Mouse (Mus musculus) regulatory T cell (primary cell): Measurements from ENCODE around the gene Hoxc12.

Experiments used
- in situ Hi-C: fragments of 300-600 bp; cut with MboI, MseI; formaldehyde crosslinking; loops from one replicate; pipeline ENCODE4 v1.15.1; 2025; ENCODE audit warnings: high pct_unique_total_duplicates

Hoxc12 gene

GRCm38 (mm10) chr15:102937036-102937666, 594 bp downstream of the Hoxc12 start:
- in situ Hi-C loops: no loop called here

GRCm38 (mm10) chr15:102939256-102940155, 2.9 kb downstream of the Hoxc12 start:
- in situ Hi-C loops: loop anchor here (10.0 kb wide), 1 partner anchor 1845 kb away; no protein-coding TSS in a partner anchor

- in situ Hi-C loops: loop anchor here (10.0 kb wide), 1 partner anchor 1848 kb away; no protein-coding TSS in a partner anchor
Measured at GRCm38 (mm10) chr15:102942739-102943467, 6.3 kb downstream of the Hoxc12 start.

GRCm38 (mm10) chr15:102943468-102943813, 6.9 kb downstream of the Hoxc12 start:
- in situ Hi-C loops: loop anchor here (10.0 kb wide), 1 partner anchor 1849 kb away; no protein-coding TSS in a partner anchor

GRCm38 (mm10) chr15:102945185-102946077, 8.9 kb downstream of the Hoxc12 start:
- in situ Hi-C loops: loop anchor here (10.0 kb wide), 1 partner anchor 1851 kb away; no protein-coding TSS in a partner anchor

GRCm38 (mm10) chr15:102947276-102947675, 10.7 kb downstream of the Hoxc12 start:
- in situ Hi-C loops: loop anchor here (10.0 kb wide), 1 partner anchor 1852 kb away; no protein-coding TSS in a partner anchor

GRCm38 (mm10) chr15:102948842-102949241, 12.3 kb downstream of the Hoxc12 start:
- in situ Hi-C loops: loop anchor here (10.0 kb wide), 1 partner anchor 1854 kb away; no protein-coding TSS in a partner anchor

- in situ Hi-C loops: loop anchor here (10.0 kb wide), 1 partner anchor 1855 kb away; no protein-coding TSS in a partner anchor
Measured at GRCm38 (mm10) chr15:102949696-102950095, 13.1 kb downstream of the Hoxc12 start.

GRCm38 (mm10) chr15:102950877-102951276, 14.3 kb downstream of the Hoxc12 start:
- in situ Hi-C loops: no loop called here

- in situ Hi-C loops: no loop called here
Measured at GRCm38 (mm10) chr15:102953561-102953960, 17.0 kb downstream of the Hoxc12 start.

- in situ Hi-C loops: no loop called here
Measured at GRCm38 (mm10) chr15:102954192-102955006, 17.8 kb downstream of the Hoxc12 start, which contains the start of gene Hoxc11. Hoxc11 (plus strand) TSS chr15:102954427.

GRCm38 (mm10) chr15:102955007-102955382, 18.4 kb downstream of the Hoxc12 start:
- in situ Hi-C loops: no loop called here

GRCm38 (mm10) chr15:102955833-102956640, 19.5 kb downstream of the Hoxc12 start:
- in situ Hi-C loops: no loop called here

- in situ Hi-C loops: no loop called here
Measured at GRCm38 (mm10) chr15:102956906-102957305, 20.3 kb downstream of the Hoxc12 start.

- in situ Hi-C loops: no loop called here
Measured at GRCm38 (mm10) chr15:102959663-102960191, 23.2 kb downstream of the Hoxc12 start.

- in situ Hi-C loops: no loop called here
Measured at GRCm38 (mm10) chr15:102961728-102962127, 25.2 kb downstream of the Hoxc12 start.

- in situ Hi-C loops: no loop called here
Measured at GRCm38 (mm10) chr15:102962492-102962891, 25.9 kb downstream of the Hoxc12 start.

GRCm38 (mm10) chr15:102963259-102963658, 26.7 kb downstream of the Hoxc12 start:
- in situ Hi-C loops: no loop called here
